Mouse (Mus musculus): Measurements from ENCODE around the gene Cpt2. TPM values are rescaled to one million over a fixed set of nuclear protein-coding genes. Genes with fewer than 3 reads are reported as not detected.

Gene Cpt2
- total RNA-seq (2021) = 100 to 1,000 TPM; 298 to 310 TPM
- long read RNA-seq, experiment 1, transcript Cpt2-201 (5 exons, 2,372 nt) = major isoform, 394 of 430 reads
- long read RNA-seq, experiment 1, partial matches to known transcripts = 29 of 430 reads
- long read RNA-seq, experiment 1, other reads (novel, unspliced or antisense) = 3 of 430 reads
- long read RNA-seq, experiment 2, transcript Cpt2-201 (5 exons, 2,372 nt) = major isoform, 169 of 187 reads
- long read RNA-seq, experiment 2, partial matches to known transcripts = 15 of 187 reads
- long read RNA-seq, experiment 2, other reads (novel, unspliced or antisense) = 1 of 187 reads

DNA sequence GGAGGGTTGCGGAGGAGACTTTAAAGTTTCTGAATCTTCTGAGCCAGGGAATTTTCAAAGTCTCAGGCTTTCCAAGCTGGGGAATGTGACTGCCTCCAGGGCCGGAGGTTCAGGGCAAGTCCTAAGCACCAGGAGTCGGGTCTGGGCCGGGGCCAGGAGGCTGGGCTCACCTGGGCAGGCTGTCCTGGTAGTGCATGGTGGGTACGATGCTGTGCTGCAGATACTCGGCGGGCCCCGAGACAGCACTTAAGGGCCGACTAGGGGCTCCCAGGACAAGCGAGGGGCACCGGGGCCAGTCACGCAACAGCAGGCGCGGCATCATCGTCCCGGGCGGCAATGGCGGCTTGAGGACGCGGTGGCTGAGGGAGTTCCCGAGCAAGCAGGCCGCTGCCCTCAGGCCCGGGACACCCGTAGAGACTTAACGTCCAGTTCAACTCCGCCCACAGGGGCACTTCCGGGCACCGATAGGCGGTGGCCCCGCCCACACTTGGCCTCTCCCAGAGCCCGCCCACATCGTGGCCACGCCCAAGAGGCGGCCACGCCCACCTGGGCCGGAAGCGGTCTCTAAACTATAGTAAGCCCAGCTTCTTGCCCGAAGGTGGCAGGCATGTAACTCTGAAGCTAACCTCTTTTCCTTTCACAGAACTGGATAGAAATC, at the start of gene Cpt2:
TSS of gene Cpt2 (minus strand) at position 466 of the 658 bp plus-strand sequence.
- DNase-seq = peak; percentile 96 to 97

DNA sequence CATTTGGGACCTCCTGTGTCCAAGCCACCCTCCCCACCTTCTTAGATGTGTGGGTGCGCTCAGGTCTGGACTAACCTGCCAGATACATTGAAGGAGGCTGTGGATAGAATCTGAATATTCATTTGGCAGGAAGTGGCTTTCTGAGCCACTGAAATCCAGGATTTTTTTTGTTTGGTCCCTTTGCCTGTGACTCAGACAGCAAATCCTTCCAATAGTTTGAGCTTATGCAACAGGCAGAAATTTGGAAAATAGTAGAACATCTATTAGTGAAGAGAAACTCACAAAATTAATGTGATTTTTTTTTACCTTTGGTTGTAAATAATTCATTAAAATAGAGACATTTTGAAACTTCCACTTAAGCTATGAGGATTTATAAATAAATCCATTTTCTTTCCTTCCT, 47.8 kb upstream of the Cpt2 start:
- DNase-seq = peak in 1 of 2 experiments; percentile 29

DNA sequence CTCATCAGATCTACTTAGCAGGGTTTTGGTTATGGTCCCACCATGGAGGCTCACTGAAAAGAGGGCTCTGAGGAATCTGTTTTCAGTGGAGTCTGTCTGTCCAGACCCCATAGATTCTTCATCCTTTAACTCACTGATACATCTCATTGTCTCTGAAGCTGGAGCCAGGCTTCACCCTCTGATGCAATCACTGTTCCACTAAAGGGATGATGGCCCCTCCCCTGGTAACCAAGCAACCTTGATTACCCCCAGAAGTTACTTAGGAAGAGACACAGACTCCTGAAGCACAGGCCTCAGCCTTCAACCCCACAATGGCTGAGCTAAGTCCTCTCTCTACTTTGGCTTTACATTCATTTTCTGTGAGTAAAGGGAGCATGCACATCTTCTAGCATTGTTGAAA, 46.4 kb upstream of the Cpt2 start:
- DNase-seq = peak in 1 of 2 experiments; percentile 35

DNA sequence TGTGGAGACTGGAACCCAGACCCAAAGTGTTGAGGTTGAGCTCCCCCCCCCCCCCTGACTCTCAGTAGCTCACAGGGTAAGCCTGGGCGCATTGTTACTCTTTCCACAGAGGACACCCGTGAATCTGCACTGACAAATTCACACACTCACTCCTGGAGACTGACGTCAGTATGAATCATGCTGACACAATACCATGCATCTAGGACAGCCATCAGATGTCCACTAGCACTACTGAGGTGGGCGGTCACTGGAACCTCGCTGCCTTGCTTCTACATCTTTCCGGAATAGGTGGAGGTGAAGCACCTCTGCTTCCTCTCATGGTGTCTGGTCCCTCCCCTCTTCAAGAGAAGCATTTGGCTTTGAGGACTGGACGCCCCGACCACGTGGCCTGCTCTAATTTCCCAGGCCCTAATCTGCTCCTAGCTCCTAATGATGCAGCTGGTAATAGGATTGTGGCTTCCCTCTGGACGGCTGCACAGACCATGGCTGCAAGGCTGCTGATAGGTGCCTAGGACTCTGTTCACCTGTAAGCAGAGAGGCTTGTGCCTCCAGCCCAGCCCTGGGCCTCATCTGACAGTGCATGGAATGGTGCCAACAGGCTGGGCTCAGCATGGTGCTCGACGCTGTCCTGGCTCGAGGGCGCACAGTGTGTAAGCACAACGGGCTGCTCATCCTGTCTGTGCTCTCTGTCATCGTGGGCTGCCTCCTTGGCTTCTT, 44.7 kb upstream of the Cpt2 start, which contains the start of gene Slc1a7:
TSS of gene Slc1a7 (plus strand) at position 367 of the 717 bp plus-strand sequence.
- DNase-seq = no peak

DNA sequence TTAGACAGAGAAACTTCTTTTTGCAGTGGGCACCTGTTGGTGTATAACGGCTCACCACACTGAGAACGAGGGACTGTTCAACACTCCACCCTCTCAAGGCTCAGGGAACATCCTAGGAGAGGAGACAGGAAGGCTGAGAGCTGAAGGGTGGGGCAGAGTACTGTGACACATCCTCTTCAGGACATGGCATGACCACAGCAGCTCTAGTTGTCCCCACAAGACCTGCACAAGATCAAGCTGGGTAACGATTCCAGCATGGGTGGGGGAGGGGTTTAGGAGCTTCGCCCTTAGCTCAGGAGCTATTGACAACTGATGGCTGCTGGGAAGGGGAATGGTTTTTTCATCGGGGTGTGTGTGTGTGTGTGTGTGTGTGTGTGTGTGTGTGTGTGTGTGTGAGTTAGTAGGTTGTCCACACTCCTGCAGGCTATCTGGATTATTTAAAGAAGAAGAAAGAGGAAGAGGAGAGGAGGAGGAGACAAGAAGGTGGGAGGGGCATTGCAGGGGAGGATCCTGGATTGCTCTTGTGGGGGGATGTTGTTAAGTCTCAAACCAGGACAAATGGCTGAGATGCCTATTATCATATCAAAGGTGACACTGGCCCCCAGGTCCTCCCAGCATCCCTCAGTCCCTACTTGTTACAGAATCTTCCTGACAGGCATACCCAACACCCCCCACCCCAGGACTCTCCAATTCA, 43.2 kb upstream of the Cpt2 start:
- no peak for DNase-seq

DNA sequence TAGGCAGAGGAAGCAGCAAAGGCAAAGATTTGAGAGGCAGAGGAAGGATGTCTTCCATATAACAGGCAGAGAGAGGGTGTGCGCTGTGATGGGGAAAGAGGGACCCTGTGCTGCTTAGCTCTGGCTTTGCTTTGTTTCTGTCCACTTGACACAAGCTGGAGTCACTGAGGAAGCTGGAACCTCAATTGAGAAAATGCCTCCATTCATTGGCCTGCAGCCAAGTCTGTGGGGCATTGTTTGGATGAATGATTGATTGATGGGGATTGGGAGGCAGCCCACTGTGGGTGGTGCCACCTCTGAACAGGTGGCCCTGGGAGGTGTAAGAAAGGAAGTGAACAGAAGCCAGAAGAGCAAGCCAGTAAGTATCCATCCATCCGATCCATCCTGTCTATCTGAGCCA, 39.4 kb upstream of the Cpt2 start:
- no peak for DNase-seq

DNA sequence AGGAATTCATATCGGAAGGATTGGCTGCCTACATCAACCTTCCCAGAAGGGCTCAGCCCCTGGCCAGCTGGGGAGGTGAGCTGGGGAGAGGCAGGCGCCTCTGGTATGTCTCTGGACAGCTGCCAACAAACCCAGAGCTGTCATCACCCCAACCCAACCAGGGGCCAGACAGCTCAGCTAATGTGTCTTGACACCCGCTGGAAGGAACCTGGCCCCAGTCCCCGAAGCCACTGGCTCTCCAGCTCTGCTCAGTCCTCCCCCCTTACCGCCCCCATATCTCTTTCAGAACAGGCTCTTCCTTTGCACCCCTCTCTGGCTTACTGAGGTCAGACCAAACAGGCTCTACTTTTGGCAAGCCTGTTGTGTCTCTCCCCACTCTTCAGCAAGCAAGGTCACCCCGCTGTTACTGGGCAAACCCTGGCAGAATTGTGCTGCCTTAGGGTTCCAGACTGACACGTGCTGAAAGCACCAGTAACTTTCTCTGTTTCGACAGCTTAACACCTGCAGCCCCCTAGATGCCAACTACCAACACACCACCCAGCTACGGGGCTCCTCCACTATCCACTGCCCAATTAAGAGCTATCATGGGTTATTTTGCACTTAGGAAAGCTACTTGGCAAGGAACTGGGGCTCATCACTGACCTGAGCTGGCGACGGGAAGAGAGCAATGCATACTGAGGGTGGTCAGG, 38.8 kb upstream of the Cpt2 start:
- peak; percentile 86 to 93 for DNase-seq

DNA sequence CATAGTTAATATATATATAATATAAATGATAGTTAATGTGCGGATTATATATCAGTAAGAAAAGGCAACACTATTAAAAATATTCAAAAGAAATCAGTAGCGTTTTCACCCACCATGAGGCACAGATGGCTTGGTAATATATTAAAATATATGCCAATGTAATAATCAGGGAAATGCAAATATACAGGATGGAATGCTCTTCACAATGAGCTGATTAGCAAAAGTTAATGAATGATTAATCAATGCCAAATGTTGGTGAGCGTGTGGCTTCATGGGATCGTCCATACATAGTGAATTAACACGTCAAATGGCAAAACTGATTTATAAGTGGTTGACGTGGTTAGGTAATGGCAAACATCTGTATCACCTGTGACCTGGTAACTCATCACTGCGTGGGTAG, 35.1 kb upstream of the Cpt2 start:
- DNase-seq = no peak

DNA sequence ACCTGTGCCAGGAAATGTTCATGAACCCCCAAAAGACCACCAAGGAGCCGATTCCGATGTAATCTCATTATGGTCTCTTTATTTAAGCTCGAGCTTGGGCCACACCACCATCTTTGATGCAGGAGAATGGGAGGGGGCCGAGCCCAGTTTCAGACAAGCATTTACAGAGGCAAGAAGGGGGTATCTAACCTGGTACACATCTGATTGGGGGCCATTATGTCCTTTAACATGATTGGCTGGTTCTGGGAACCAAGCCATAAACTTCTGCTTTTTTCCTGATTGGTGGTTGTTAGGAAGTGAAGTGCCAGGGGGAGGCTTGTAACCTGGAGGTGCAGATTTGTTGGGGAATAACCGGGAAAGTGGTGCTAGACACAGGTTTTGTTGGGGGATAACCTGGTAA, 32.3 kb upstream of the Cpt2 start:
- DNase-seq = no peak

DNA sequence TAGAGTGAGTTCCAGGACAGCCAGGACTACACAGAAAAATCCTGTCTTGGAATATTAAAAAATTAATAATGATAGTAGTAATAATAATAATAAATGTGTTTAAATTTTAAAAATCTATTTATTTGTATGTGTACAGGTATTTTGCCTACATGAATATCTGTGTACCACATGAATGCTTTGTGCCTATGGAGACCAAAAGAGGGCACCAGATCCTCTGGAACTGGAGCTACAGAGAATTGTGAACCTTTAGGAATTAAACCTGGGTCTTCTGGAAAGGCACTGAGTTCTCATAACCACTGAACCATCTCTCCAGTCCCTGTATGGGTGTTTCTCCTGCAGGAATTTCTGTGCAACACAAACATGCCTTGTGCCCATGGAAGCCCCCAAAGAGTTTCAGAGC, 29.4 kb upstream of the Cpt2 start:
- DNase-seq = peak in 1 of 2 experiments; percentile 42

DNA sequence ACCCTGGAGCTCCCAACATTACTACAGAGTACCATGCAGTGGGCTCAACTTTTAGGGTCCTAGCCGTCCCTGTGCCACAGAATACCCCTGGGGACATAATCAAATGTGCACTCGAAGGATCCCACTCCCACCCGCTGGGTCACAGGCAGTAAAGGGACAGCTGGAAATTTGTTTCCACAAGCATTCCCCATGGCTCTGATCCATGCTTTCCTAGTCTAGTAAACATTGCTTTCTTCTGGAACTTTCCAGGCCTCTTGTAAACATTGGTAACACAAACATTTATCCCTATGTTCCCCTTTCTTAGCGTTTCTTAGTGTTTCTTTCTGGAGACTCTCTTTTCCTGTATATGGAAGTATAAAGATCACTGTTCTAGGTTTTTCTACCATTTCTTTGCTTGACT, 26.5 kb upstream of the Cpt2 start:
- no peak for DNase-seq

DNA sequence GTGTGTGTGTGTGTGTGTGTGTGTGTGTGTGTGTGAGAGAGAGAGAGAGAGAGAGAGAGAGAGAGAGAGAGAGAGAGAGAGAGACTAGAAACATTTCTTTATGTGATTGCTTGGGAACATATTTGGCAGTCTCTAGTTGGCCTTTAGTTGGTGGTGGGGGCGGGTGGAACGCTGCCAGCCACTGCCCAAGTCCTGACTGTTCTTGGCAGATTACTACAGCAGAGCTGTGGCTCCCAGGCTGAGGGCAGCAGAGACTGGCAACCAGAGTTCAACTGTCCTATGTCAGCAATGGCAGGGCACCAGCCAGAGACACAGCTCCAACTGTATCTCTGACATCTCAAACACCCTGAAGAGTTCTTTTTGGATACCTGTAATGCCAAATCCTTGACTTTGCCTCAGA, 20.7 kb upstream of the Cpt2 start:
- DNase-seq = peak in 1 of 2 experiments; percentile 47

DNA sequence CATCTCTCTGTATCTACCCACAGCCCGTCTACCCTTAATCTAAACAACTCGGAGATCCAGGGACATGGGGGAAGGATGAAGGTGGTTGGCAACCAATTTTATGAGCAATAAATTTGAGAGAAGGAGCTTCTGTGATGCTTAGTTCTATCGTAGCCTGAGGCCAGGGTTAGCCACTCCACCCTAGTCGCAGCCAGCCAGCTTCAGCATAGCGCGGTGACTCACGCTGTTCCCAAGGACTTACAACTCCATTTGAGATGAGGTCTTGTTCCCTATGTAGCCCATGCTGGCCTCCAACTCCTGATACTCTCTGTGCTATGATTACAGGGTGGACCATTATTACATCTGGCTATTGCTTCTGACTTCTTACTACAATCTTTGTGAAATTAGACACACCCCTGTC, 19.3 kb upstream of the Cpt2 start:
- DNase-seq = no peak

DNA sequence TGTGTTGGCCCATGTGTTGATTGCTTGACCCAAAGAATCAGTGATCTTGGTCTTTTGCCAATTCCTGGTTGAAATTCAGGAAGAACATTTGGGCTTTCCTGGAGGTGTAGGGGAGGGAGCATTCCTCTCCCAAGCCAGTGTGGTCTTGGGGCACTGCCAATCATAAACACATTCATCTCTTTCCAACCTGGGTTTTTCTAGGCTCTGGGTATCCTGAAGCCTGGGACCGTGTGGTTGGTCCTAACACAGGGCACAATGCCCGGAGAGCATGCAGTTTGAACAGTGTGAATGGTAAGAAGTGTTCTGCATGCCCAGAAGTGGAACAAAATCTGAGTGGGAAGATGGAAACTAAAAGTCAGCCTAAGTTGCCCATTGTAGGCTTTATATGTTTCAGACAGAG, 14.7 kb upstream of the Cpt2 start:
- DNase-seq = no peak

DNA sequence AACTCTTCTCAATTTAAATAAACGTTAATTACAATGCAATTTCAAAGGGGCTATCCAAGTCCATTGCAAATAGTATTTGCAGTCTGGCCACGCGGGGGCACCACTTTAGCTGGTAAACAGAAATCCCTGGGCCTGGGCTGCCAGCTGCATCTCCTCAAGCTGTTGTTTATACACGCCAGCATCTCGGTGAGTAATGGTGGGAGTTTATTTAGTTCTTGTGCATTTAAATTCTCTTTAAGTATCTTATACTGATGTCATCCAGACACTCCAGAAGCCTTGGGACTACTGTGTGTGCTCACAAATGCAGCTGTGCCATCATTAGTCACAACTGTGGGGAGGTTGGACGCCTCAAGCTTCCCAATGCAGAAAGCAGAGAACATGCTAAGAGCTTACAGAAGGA, 13.9 kb upstream of the Cpt2 start:
- peak; percentile 73 to 81 for DNase-seq

DNA sequence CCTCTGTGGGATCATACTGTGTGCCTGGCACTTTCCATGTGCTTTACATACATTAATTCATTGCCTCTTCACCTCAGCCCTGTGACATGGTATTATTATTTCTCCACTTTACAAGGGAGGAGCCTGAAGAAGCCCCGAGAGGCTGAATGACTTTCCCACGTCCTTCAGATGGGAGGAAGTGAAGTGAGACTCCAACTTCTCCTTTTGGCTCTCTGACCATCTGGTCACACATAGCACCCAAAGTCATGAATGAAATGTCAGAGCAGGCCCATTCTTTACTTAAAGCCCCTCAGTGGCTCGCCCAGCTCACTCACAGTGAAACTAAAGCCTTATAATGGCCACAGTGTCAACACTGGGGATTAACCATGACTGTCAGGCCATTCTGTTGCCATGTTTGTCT, 11.8 kb upstream of the Cpt2 start:
- DNase-seq = no peak

DNA sequence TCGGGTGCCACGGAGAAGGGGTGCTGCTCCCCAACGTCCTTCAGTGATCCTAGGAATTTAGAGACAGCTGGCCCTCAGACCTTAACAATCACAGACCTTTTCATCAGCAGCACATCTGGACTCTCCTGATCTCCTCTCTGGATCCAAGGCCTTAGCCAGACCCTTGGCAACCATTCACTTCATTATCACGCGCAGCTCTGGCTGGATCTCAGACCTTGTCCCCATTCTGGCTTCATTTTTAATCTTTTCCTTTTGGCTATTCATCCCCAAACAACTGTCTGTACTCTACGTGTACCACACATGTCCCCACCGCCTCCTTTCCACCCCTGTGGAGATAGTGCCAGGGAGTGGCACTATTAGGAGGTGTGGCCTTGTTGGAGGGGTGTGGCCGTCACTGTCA, 9.8 kb upstream of the Cpt2 start:
- peak in 1 of 2 experiments; percentile 41 for DNase-seq

DNA sequence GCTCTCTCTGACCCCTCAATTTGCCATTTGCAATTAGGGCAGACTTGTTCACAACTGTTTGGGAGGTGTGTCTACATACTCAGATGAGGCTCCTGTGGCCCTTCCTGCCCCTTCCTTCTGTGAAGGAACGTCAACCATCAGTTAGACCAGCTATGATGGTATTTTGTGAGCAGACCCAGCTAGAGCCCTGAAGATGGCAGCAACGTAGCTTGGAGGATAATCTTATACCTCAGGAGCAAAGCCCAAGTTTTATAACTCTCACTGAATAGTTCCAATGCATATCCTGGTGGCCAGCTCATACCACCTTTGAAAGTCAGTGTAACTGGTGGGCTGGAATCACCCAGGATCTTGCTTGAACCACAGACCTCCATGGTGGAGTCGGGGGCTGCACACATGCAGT, 8.0 kb upstream of the Cpt2 start:
- no peak for DNase-seq

DNA sequence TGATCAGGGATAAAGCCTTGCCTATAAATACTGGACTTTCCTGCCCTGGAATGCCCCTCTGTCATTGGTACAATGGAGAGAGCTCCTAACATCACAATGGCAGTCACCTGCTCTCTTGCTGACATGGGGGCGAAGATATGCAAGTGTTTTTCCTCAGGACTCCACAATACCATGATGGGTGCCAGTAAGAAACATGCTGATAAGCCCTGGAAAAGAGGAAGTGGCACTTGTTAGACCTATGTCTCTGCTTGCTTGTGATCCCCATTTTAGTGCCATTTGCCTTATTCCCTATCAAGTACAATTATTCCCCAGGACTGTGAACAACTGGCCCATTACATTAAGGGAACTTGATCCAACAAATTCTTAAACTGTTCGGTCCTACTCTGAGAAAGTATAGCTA, 5.3 kb upstream of the Cpt2 start:
- no peak for DNase-seq

DNA sequence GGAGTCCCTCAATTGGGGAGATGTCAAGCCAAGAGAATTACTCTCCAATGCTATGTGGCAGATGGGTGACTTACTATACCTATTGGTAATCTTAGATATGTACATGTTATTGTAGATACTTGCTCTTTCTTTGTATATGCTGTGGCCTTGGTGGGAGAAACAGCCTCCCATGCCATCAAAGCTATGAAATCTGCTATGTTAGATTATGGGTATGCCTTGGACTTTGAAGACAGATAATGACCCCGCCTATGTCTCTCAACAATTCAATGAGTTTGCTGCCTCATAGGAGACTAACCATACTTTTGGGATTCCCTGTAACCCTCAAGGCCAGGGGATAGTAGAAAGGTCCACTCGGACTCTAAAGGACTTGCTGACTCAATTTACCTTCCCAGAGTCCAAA, 4.9 kb upstream of the Cpt2 start:
- DNase-seq = no peak

DNA sequence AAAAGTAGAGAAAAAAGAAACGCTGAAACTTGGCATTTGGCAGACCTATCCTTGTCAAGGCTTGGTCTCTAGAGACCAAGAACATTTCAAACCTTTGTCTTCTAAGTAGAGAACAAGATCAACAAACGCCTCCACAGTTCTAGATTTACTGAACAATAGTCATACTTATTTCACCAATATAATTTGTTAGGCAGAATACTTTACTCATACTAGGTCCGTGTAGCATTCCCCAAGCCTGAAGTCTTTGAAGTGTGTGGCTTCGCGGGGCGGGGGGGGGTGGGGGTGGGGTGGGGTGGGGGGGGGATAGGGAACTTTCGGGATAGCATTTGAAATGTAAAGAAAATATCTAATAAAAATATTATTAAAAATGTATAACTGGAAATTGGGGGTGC, 389 bp upstream of the Cpt2 start:
- DNase-seq = no peak

DNA sequence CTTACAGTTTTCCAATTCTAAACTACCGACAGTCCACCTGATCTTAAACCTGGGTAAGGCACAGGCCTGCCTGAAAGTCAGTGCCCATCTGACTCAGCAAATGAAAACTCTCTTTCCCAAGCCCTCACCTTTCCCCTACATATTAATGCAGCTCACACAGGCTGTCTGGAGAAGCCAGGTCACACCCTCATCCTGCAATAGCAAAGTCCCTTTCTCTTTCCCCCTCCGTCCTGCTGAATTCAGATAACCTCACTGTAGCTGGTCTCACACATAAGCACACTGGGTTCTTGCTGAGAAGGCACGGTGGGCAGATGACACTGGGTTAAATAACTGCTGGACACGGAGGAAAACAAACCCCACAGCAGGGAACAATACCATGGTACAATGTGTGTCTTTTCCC, 1.5 kb downstream of the Cpt2 start:
- peak; percentile 68 to 79 for DNase-seq
